Mouse (Mus musculus): ENCODE results near the gene Neo1.
A peak's percentile ranks its signal among the peaks of the same experiment; 100 is the strongest.

Gene Neo1

DNA sequence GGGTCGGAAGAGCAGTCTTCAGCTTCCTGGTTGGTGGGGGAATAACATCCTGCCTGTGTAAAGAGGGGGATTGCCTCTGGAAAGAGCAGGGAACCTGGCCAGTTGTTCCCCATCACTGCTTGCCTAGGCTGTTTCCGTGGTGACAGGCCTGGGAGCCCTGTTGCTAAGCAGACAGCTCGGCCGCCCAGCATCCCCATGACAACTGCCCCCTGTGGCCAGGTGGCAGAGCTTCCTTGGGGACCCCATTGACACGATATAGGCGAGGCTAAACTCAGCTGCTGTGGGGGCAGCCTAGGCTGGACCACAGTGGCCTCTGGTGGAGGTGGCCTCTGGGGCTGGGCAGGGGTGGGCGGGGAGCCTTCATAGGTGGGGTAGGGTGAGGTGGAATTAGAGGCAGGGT, 172.4 kb downstream of the Neo1 start:
- no peak for DNase-seq (ENCODE audit: low spot score in 2 of 2)

DNA sequence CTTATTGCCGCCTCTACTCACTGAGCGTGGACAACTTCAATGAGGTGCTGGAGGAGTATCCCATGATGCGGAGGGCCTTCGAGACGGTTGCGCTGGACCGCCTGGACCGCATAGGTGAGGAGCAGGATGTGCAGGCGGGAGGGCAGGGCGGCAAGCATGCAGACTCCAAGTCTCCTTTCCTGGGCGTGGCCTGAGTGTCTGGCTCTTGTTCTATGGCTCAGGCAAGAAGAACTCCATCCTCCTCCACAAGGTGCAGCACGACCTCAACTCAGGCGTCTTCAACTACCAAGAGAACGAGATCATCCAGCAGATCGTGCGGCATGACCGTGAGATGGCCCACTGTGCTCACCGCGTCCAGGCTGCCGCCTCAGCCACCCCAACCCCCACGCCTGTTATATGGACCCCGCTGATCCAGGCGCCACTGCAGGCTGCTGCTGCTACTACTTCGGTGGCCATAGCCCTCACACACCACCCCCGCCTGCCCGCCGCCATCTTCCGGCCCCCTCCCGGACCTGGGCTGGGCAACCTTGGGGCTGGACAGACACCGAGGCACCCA, 177.1 kb downstream of the Neo1 start:
- no peak for DNase-seq (ENCODE audit: low spot score in 2 of 2)

DNA sequence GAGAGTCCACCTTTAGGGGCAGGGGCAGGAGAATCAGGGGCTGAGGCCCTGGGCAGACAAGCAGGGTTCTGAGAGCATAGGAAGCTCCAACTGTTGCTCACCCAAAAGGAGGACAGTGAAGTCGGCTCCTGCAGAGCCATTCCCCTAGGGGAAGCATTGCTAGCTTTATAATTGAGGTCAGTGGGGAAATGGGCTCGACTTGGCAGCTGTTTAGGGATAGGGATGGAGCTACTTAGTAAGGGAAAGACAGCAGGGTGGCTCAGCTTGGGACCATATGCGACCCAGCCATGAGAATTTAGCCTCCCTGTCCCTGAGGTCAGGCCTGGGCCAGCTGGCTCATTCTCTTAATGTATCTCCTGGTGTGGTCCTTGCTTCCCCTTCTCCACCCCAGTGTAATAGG, 181.3 kb downstream of the Neo1 start:
- DNase-seq (ENCODE audit: low spot score in 2 of 2), result no peak

DNA sequence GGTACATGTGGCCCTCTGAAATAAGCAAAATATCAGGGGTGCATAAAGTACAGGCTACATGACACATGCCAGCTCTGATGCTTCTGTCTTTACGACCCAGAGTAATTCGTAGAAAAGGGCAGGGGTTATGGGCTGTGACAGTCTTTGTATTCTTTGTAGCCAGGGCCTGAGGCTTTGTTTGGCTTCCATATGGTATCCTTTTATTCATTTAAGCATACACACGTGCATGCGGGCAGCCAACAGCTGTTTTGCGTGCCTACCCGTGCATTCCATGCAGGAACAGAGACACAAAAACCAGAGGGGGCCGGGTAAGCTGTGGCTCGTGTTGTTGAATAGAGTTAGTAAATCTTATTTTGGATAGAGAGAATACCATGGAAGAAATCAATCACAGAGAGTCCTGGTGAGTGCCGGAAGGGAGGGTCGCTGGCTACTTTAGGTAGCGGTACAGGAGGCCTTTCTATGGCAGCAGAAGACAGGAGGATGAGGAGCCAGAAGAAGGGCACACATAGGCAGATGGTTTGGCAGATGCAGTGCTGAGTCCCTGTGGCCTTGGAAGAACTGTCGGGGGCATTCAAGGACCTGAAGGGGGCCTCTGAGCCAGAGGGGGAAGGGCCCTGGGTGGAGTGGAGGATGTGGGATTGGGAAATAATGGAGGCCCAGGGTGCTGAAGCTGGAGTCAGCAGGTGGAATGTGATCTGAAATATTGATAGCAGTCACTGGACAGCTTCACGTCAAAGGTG, 186.5 kb downstream of the Neo1 start:
- DNase-seq (ENCODE audit: low spot score in 2 of 2), result no peak

DNA sequence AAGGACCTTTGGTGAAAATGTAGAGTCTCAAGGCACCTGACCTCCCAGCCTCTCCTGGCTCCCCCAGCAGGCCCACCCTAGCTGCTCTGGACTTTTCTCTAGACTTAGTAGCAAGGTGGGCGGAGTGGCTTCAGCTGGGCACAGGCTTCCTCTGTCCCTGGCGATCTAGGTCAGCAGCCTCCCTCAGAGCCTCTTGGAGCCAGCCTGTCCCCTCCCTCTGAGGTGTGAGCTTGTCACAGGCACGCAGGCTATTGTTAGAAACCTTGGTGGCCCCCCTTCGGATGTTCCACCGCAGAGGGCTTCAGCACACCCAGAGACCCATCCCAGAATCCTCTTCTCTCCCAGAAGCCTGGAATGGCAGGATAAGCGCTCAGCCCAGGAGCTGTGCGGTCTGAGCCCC, 188.6 kb downstream of the Neo1 start:
- no peak for DNase-seq (ENCODE audit: low spot score in 2 of 2)

DNA sequence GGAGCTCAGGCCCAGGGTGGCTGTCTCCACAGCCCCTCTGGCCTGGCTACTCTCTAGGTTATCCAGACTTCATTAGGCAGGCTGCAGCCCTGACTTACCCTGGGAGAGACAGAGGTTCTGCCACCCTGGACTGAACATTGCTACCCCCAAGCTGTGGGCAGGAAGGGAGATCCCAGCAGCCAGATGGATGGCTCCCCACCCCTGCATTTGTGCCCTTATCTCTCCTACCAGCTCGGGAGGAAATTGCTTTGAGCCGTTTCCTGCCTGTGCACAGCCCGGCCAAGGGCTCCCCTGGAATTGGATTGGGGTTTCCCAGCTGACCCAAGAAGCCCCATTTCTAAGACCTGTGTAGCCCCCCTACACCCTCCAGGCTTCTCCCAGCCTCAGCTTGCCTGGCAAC, 189.2 kb downstream of the Neo1 start:
- no peak for DNase-seq (ENCODE audit: low spot score in 2 of 2)

DNA sequence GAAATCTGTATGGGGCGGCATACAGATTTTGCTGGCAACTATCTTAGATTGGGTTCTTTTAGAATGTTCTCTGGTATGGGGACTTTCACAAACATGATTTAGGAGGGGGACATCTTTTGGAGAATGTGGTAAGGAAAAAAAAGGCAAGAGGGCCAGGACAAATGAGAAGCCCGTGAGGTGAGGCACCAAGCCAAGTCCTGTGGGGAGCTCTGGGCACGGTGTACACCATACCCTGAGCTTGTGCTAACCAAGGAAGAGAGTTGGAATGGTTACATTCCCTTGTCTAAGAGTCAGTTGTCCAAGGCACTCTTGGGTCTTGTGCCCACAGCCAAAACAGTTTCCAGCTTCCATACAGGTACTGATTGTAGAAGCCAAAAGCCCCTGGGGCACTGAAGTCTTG, 191.6 kb downstream of the Neo1 start:
- no peak for DNase-seq (ENCODE audit: low spot score in 2 of 2)

DNA sequence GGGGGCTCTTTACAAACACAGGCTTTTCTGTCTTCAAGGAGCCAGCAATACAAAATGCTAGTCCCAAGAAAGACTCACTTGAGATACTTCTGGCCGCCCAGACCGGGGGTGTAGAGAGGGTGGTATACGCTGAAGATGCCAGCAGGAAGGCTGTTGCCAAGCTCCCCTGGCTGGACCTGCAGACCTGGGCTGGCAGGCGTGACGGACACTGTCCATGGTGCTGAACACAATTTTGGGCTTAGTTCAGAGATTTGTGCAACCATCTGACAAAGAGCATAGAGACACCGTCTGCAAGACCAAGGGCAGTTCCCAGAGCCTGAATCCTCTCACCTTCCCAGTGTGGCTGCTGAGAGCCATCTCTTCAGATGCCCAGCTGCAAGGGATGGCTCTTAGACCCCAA, 194.6 kb downstream of the Neo1 start:
- DNase-seq (ENCODE audit: low spot score in 2 of 2), result peak in 1 of 2 experiments; percentile 73

DNA sequence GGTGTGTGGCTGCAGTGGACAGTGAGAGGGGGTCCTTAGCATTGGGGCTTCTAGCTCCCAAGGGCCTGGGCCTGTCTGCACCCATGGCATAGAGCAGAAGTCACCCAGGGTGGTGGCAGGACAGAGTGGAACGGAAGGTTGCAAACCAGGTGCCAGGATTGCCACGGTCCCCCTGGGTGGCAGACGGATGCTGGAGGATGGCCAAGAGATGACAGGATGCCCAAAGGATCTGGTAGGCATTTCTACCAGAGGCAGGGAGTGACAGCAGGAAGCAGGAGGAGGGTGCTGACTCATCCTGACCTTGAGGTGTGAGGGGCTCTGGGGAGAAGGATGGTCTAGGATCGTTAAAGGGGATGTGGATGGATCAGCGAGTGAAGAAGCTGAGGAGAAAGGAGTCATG, 197.7 kb downstream of the Neo1 start:
- DNase-seq (ENCODE audit: low spot score in 2 of 2), result no peak

DNA sequence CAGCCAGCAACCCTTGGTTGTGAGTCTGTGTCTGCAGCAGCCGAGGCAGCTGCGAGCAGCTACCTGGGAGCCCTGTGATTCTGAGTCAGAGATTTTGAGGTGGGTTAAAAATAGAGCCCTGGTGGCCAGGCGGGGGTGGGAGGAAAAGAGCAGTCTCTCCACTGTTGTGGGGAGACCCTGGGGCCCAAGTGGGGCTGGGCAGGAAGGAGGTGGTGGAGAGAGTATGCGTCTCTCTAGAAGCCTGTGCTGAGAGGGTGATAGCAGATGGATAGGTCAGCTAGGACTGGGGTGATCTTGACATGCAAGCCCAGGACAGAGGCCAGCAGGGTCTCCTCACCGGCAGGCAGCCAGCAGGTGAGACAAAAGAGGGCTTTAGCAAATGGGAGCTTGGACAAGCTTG, 199.1 kb downstream of the Neo1 start:
- no peak for DNase-seq (ENCODE audit: low spot score in 2 of 2)

DNA sequence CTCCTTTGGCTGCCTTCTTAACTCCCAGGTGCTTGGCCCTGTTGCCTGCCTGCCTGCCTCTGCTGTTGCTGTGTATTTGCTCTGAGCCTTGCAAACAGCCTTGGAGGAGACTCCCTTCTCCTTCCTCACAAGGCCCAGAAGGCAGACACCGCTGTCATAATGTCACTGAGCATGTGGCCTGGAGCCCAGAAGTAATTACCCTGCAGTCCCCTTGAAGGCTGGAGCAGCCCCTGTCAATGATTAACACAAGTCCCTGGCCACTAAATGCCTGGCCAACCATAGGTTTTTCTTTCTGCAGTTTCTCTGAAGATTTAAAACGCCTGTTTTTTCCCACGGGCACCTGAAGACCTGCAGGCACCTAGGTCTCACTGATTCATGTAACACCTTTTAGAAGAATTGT, 203.3 kb downstream of the Neo1 start:
- DNase-seq (ENCODE audit: low spot score in 2 of 2), result no peak

DNA sequence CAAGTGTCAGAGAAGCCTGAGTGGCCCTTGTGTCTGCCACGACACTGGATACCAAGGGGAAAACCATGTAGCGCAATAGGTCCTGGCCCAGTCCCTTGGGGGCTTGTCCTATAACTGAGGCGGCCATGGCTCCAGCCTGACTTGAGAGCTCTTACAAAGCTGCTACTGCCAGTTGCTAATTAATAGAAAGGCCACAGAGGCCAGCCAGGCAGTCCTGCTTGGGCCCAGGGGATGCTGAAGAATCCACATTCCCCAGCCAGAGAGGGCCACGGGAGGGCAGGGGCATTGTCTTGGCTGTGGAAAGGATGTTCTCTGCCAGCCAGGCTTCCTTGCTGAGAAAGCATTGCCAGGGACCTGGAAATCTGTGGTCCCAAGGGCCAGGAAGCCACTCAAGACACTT, 206.6 kb downstream of the Neo1 start:
- no peak for DNase-seq (ENCODE audit: low spot score in 2 of 2)
